18 mouse cellular contexts compared by ENCODE assay signal in genomic region chr3:151383326-151384019, GRCm38 (mm10). TPM values are rescaled to one million over a fixed set of nuclear protein-coding genes. Genes with fewer than 3 reads are reported as not detected.
DNase-seq lines count a peak whose midpoint lies in the region; ATAC-seq and TF ChIP-seq lines count a peak whose summit lies in the region.
"Had no signal": no experiment of that assay in that cellular context is flagged by ENCODE, and none has a peak within 500 bp of the region (broad histone marks: within the 10 kb centered on the region; RNA-seq: fewer than 3 reads in every experiment).

No protein-coding gene starts in this region.

- ATAC-seq in granulocyte monocyte progenitor cell, adult 5-6 weeks (replicated peaks; ENCODE audit: poor library complexity, severe bottlenecking): peak; percentile 71
- ATAC-seq in erythroid progenitor cell, adult 5-6 weeks (replicated peaks; ENCODE audit: low FRiP score, poor library complexity, severe bottlenecking): no peak
- ATAC-seq in intestine, embryonic 16.5 days: no peak
- ATAC-seq: activated CD4-positive, CD25-positive, alpha-beta regulatory T cell, adult 4 months had no signal

- H3K4me3 ChIP-seq in C2C12 (ENCODE audit: insufficient read depth, poor library complexity, severe bottlenecking): no peak overlapping the region
- no peak overlapping the region for H3K4me3 ChIP-seq in intestine, embryonic 16.5 days (ENCODE audit: low read length)
- H3K4me3 ChIP-seq: hindbrain, embryonic 13.5 days; liver, embryonic 13.5 days had no signal

- H3ac ChIP-seq in C2C12 (ENCODE audit: control insufficient read depth, insufficient read length, low read depth): no peak overlapping the region

- no peak for TF ChIP-seq CTCF in C2C12 (IDR thresholded peaks at IDR 0.05; ENCODE audit: control insufficient read depth, insufficient read depth, insufficient read length)

- no peaks in the 10 kb centered on the region for H3K4me1 ChIP-seq in intestine, embryonic 16.5 days (ENCODE audit: control insufficient read depth, insufficient read depth, low read length)
- H3K4me1 ChIP-seq: hindbrain, embryonic 13.5 days; liver, embryonic 13.5 days had no signal

- no peak overlapping the region for H3K4me2 ChIP-seq in intestine, embryonic 16.5 days (ENCODE audit: low read depth, low read length)
- H3K4me2 ChIP-seq: heart, embryonic 11.5 days; hindbrain, embryonic 13.5 days; liver, embryonic 13.5 days had no signal

- no peaks in the 10 kb centered on the region for H3K36me3 ChIP-seq in C2C12 (ENCODE audit: control insufficient read depth, insufficient read depth)
- H3K36me3 ChIP-seq in intestine, embryonic 16.5 days (ENCODE audit: control insufficient read depth, insufficient read depth, low read length): no peaks in the 10 kb centered on the region
- H3K36me3 ChIP-seq: G1E; hindbrain, embryonic 13.5 days; liver, embryonic 13.5 days had no signal

- no peaks in the 10 kb centered on the region for H3K79me2 ChIP-seq in C2C12 (ENCODE audit: control insufficient read depth, insufficient read depth)

- no peaks in the 10 kb centered on the region for H3K79me3 ChIP-seq in C2C12 (ENCODE audit: low read depth)

- 58% methylated on average over 5 of the region's 5 CpGs for WGBS in intestine, embryonic 16.5 days

- H3K27ac ChIP-seq in intestine, embryonic 16.5 days (ENCODE audit: low read length): no peak overlapping the region
- H3K27ac ChIP-seq: hindbrain, embryonic 13.5 days; liver, embryonic 13.5 days had no signal

- no peaks in the 10 kb centered on the region for H3K27me3 ChIP-seq in C2C12 (ENCODE audit: control insufficient read depth, insufficient read depth, insufficient read length)
- H3K27me3 ChIP-seq in intestine, embryonic 16.5 days (replicated peaks; ENCODE audit: control insufficient read depth, insufficient read depth, low read length): no peaks in the 10 kb centered on the region
- H3K27me3 ChIP-seq: hindbrain, embryonic 13.5 days; liver, embryonic 13.5 days had no signal

- no peak overlapping the region for H3K9ac ChIP-seq in intestine, embryonic 16.5 days (ENCODE audit: low read depth, low read length)
- H3K9ac ChIP-seq: hindbrain, embryonic 13.5 days; liver, embryonic 13.5 days had no signal

- no peaks in the 10 kb centered on the region for H3K9me3 ChIP-seq in intestine, embryonic 16.5 days (ENCODE audit: control insufficient read depth, low read length)
- H3K9me3 ChIP-seq: hindbrain, embryonic 13.5 days; liver, embryonic 13.5 days had no signal

- DNase-seq in adrenal gland, adult 8-10 months: peak; percentile 9
- DNase-seq in adrenal gland, adult 18-20 months (ENCODE audit: low spot score in 2 of 2): no peak
- DNase-seq in kidney, postnatal 25 days: peak; percentile 46 to 67
- DNase-seq in cerebellum, postnatal 14 days: no peak
- DNase-seq: B cell, adult 2 months; cerebellum, adult 2 months; liver, embryonic 13.5 days; lung, postnatal 4 days; right cerebral cortex, postnatal 14 days had no signal

TF ChIP-seq in C2C12, 6 proteins besides CTCF, POLR2A, EP300 and RAD21:
- TF ChIP-seq MYOD1 (IDR thresholded peaks at IDR 0.05; ENCODE audit: control insufficient read depth, insufficient read length, low read depth): peak; percentile 13
- TF ChIP-seq MAX (IDR thresholded peaks at IDR 0.05): no peak

RNA-seq across cellular contexts. Expression of gene Adgrl4, which starts 54.2 kb away (rescaled TPM):
- 100 to 1,000 TPM in 1 of 4 experiments, 10 to 100 TPM in 3; 66.8 to 100 (median 93.7) TPM for total RNA-seq in adrenal gland, adult 8-10 months (2022)
- 10 to 100 TPM; 64.7 to 70.3 TPM for total RNA-seq in adrenal gland, adult 18-20 months (2021)
- not detected for polyA plus RNA-seq in C2C12 (2012; fragmentation: generic; extraction: Trizol)
- total RNA-seq in granulocyte monocyte progenitor cell, adult 5-6 weeks (2014; fragmentation: Nextera tagmentation): 95.8 and 112 TPM in 2 replicates
- total RNA-seq in granulocyte monocyte progenitor cell, adult 5-6 weeks (2017): 132 and 143 TPM in 2 replicates
- 8.8 and 22.7 TPM in 2 replicates for total RNA-seq in erythroid progenitor cell, adult 5-6 weeks (2015; ENCODE audit: low replicate concordance)
- 2.0 and 2.1 TPM in 2 replicates for total RNA-seq in erythroid progenitor cell, adult 5-6 weeks (2017; ENCODE audit: low replicate concordance)
- 6.6 and 7.4 TPM in 2 replicates for polyA plus RNA-seq in intestine, embryonic 16.5 days (2015; fragmentation: Nextera tagmentation; extraction: Ambion mirVana)
- total RNA-seq: neutrophil, adult 5-6 weeks had no signal
- polyA plus RNA-seq: activated CD4-positive, CD25-positive, alpha-beta regulatory T cell, adult 4 months; G1E had no signal

Comparison
In these comparisons a context has a peak if more than half of its experiments do, and no peak if none do; other contexts are left out.
1. DNase-seq: peak in adrenal gland, adult 8-10 months (single experiment) and kidney, postnatal 25 days (2 of 2); none in adrenal gland, adult 18-20 months (0 of 2) and cerebellum, postnatal 14 days (0 of 2).